Mouse (Mus musculus) kidney, embryonic 14.5 days (tissue): ENCODE results near the gene Sept10. TPM values are rescaled to one million over a fixed set of nuclear protein-coding genes. Genes with fewer than 3 reads are reported as not detected.

Experiments used
- ATAC-seq: fragments of 200-750 bp; cut with Nextera tagmentation; 2 replicates; pipeline ENCODE4 v1.8.0; 2017; ENCODE audit warnings: moderate number of reproducible peaks, mild to moderate bottlenecking, moderate TSS enrichment, moderate library complexity; ENCODE audit not compliant: low FRiP score, low TSS enrichment
- H3K27ac ChIP-seq: fragments of 300-500 bp; sonication (generic); 2 replicates; pipeline ENCODE4 v1.5.1; 2014; ENCODE audit warnings: low read depth, mild to moderate bottlenecking, low read length, moderate library complexity, mixed read lengths
- H3K27me3 ChIP-seq: fragments of 300-500 bp; sonication (generic); 2 replicates; pipeline ENCODE4 v1.6.1; 2014; ENCODE audit warnings: mild to moderate bottlenecking, low read length; ENCODE audit not compliant: control insufficient read depth, insufficient read depth
- H3K36me3 ChIP-seq: fragments of 300-500 bp; sonication (generic); 2 replicates; pipeline ENCODE4 v1.6.1; 2014; ENCODE audit warnings: low read length, mixed read lengths; ENCODE audit not compliant: control insufficient read depth, insufficient read depth
- H3K4me1 ChIP-seq: fragments of 300-500 bp; sonication (generic); 2 replicates; pipeline ENCODE4 v1.6.1; 2014; ENCODE audit warnings: low read length, mixed read lengths; ENCODE audit not compliant: control insufficient read depth, insufficient read depth
- H3K4me2 ChIP-seq: fragments of 300-500 bp; sonication (generic); replicated peaks from 2 replicates; pipeline ENCODE4 v1.6.1; 2014; ENCODE audit warnings: low read depth, mild to moderate bottlenecking, low read length
- H3K4me3 ChIP-seq: fragments of 300-500 bp; sonication (generic); 2 replicates; pipeline ENCODE4 v1.5.1; 2014; ENCODE audit warnings: mild to moderate bottlenecking, low read length
- H3K9ac ChIP-seq: fragments of 300-500 bp; sonication (generic); 2 replicates; pipeline ENCODE4 v1.6.1; 2014; ENCODE audit warnings: low read depth, mild to moderate bottlenecking, low read length, moderate library complexity
- H3K9me3 ChIP-seq: fragments of 300-500 bp; sonication (generic); 2 replicates; pipeline ENCODE4 v1.6.1; 2016; ENCODE audit warnings: low read length; ENCODE audit not compliant: control insufficient read depth
- WGBS: fragments of 180-500 bp; shearing (Covaris S2); extraction: QIAGEN DNeasy Blood & Tissue Kit; methylation state at CpG from one replicate; pipeline ENCODE4 v1.1.7; 2014; 5-methylcytosine and 5-hydroxymethylcytosine counted together
- polyA plus RNA-seq: library from polyadenylated mRNA; unstranded; fragments of >200 nt; fragmentation: Nextera tagmentation; extraction: Ambion mirVana; gene quantifications from 2 replicates; pipeline ENCODE4 v1.2.1, GENCODE M21; 2014

Gene Sept10
- polyA plus RNA-seq, 1 experiment from 2014 or later = 55.8 TPM

DNA sequence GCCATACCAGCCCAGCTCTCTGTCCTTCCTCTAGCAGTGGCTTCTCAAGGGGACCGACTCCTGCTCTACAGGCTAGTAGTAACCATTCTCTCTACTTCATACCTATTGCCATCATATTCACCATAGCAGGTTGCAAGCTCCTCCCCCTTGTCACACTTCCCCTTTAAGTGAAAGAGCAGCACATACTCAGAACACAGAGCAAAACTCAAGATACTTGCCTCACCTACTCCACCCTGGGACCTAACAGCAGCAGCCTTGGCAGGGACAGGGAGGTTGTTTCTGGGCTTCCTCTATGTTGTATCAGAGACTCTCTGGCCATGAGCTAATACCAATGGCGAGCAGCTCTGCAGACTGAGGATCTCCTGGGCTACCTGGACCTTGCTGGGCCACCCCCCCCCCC lies 96.2 kb downstream of the Sept10 start:
- ATAC-seq = no peak
- Histone ChIP-seq H3K27ac (no peak overlapping the region), H3K27me3 (no peaks in the 10 kb centered on the region), H3K4me2 (no peak overlapping the region), H3K4me1 (no peaks in the 10 kb centered on the region), H3K9ac (no peak overlapping the region), H3K4me3 (no peak overlapping the region), H3K9me3 (no peaks in the 10 kb centered on the region), H3K36me3 (no peaks in the 10 kb centered on the region)
- WGBS = 88% methylated on average over 2 of the region's 2 CpGs

DNA sequence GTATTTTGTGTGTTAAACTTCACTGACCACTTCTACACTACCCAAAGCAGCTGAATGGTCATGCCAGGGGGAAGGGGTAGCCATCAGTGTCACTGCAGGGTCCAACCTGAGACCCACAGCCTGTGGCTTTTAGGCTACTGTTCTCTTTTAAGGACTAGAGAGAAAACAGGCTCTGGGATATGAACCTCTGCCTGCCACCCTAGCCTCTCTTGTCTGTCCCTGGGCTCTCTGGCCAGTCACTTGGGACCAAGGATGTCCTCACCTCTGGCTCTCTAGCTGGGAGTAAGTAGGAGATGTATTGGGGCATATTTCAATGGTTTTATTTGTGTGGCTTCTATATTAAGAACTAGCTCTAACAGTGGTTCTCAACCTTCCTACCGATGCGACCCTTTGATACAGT lies 101.8 kb downstream of the Sept10 start:
- Histone ChIP-seq H3K9ac (no peak overlapping the region), H3K27me3 (no peaks in the 10 kb centered on the region), H3K4me3 (no peak overlapping the region), H3K4me1 (no peaks in the 10 kb centered on the region), H3K36me3 (no peaks in the 10 kb centered on the region), H3K27ac (no peak overlapping the region), H3K9me3 (no peaks in the 10 kb centered on the region), H3K4me2 (no peak overlapping the region)
- WGBS = 90% methylated on average over 2 of the region's 2 CpGs
- ATAC-seq = no peak

DNA sequence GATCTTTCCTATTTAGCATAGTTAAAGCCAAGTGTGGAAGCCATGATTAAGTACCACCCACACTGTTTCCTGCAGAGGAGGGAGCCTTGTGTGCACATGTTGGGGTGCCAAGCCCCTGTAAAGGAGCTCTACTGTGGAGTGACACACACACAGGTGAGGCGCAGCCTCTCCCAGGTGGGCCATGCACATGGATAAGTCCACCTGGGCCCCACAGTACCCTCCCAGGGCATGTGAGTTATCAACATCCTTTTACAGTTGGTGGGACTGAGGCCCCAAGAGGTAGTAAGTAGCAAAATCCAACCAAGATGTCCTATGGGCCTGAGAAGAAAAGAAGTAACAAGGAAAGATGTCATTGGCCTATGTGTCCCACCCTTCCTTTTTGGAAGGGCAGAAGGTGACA lies 102.6 kb downstream of the Sept10 start:
- H3K27me3 ChIP-seq = no peaks in the 10 kb centered on the region
- no peak overlapping the region for H3K4me2 ChIP-seq
- no peaks in the 10 kb centered on the region for H3K9me3 ChIP-seq
- no peak for ATAC-seq
- 88% methylated on average over 1 of the region's 1 CpGs for WGBS
- H3K36me3 ChIP-seq = no peaks in the 10 kb centered on the region
- no peaks in the 10 kb centered on the region for H3K4me1 ChIP-seq
- H3K27ac ChIP-seq = no peak overlapping the region
- H3K4me3 ChIP-seq = no peak overlapping the region
- H3K9ac ChIP-seq = no peak overlapping the region

DNA sequence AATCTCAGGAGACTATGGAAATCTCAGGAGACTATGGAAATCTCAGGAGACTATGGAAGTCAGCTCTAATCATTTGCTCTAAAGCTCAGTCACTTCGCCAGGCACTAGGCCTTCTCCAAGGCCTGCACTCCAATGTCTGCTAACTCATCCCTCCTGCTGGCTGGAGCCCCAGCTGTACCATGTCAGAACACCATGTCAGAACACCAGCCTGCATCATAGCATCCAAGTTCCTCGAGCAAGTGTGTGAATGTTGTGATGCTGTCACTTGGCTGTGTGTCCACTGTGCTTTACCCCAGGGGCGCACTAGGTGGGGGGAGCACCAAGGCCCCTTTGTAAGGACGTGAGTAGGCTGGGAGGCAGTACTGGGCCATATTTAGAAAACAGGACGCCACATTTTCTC lies 104.1 kb downstream of the Sept10 start:
- Histone ChIP-seq H3K27me3 (no peaks in the 10 kb centered on the region), H3K36me3 (no peaks in the 10 kb centered on the region), H3K9ac (no peak overlapping the region), H3K4me3 (no peak overlapping the region), H3K4me1 (no peaks in the 10 kb centered on the region), H3K4me2 (no peak overlapping the region), H3K27ac (no peak overlapping the region), H3K9me3 (no peaks in the 10 kb centered on the region)
- WGBS = 75% methylated on average over 5 of the region's 5 CpGs
- no peak for ATAC-seq

DNA sequence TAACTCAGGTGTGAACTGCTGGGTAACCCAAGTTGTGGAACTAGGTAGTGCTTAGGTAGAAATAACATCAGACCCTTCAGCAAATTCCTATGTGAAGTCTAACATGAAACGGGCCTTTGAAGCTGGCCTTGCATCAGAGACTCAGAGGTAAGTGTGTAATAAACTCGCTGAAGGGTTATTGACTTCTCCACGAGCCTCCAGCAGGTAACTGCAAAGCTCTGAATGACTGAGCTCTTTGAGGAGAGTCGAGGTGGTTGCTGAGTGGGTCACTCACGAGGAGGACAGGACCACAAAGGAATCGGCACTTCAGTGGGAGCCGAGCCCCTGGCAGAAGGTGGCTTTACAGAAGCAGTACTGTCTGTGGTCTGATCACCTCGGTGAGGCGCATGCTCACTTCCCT lies 105.3 kb downstream of the Sept10 start:
- Histone ChIP-seq H3K4me2 (no peak overlapping the region), H3K27me3 (no peaks in the 10 kb centered on the region; the same call in 1 of the 2 replicates), H3K4me3 (no peak overlapping the region), H3K36me3 (no peaks in the 10 kb centered on the region), H3K4me1 (no peaks in the 10 kb centered on the region), H3K9ac (no peak overlapping the region), H3K27ac (no peak overlapping the region), H3K9me3 (no peaks in the 10 kb centered on the region)
- ATAC-seq = no peak
- 62% methylated on average over 9 of the region's 9 CpGs for WGBS

DNA sequence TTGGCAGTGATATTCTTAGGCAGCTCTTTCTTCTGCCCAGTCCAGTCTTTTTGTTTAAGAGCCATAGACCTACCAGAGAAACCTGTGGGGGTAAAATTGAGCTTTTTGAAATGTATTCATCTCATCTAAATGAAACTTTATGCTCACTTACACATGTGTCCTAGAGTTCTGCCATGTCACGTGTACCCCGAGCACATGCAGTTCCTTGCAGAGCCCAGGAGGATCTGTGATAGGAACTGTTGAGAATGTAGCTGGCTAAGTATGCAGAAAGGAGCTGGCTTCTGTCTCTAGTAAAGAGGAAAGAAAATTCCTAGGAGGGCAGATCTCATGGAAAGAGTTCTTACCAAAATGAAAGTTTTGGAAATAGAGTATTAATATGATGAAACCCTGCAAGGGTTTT lies 106.0 kb downstream of the Sept10 start:
- 92% methylated on average over 2 of the region's 2 CpGs for WGBS
- no peaks in the 10 kb centered on the region; the same call in 1 of the 2 replicates for H3K27me3 ChIP-seq
- no peak for ATAC-seq
- H3K9ac ChIP-seq = no peak overlapping the region
- H3K4me3 ChIP-seq = no peak overlapping the region
- no peaks in the 10 kb centered on the region for H3K36me3 ChIP-seq
- H3K9me3 ChIP-seq = no peaks in the 10 kb centered on the region
- H3K27ac ChIP-seq = no peak overlapping the region
- no peak overlapping the region for H3K4me2 ChIP-seq
- no peaks in the 10 kb centered on the region for H3K4me1 ChIP-seq

DNA sequence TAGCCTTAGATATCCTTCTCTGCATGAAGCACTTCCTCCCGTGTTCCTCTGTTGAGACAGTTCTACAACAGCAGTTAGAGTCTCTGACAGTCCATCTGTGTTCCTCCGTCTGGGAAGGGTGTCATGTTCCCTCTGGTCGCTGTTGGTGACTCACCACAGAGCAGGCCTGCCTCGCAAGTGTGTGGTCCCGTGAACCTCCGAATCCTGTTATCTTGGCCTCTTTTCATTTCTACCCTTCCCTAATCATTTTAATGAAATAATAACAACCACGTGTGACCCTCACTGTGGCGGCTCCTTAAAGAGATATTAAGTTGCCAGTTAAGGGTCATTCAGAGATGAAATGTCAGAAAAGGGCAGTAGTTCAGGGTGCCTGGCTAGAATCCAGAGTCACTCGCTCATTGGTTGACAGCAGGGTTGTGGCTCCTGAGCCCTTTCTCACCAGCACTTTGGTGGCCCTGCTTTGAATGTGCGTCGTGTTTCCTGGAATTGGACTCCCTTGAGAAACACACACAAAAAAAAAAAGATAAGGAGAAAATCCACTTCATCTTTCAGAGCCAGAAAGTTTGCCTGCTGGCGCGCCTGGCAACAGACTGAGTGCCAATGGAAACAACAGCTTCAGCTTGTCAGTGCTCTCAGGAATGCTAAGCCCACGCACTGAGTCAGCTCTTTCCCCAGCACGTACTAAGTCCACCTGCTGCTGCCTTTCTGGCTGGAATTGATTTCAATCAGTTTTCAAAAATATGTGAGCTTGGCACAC lies 106.9 kb downstream of the Sept10 start:
- H3K9me3 ChIP-seq = no peaks in the 10 kb centered on the region
- H3K4me3 ChIP-seq = no peak overlapping the region
- WGBS = 24% methylated on average over 15 of the region's 15 CpGs
- H3K27me3 ChIP-seq = no peaks in the 10 kb centered on the region; the same call in 1 of the 2 replicates
- no peaks in the 10 kb centered on the region for H3K4me1 ChIP-seq
- ATAC-seq = peak; percentile 49; the same call in 1 of the 2 replicates
- H3K27ac ChIP-seq = no peak overlapping the region
- no peak overlapping the region for H3K9ac ChIP-seq
- H3K36me3 ChIP-seq = no peaks in the 10 kb centered on the region
- H3K4me2 ChIP-seq = no peak overlapping the region

DNA sequence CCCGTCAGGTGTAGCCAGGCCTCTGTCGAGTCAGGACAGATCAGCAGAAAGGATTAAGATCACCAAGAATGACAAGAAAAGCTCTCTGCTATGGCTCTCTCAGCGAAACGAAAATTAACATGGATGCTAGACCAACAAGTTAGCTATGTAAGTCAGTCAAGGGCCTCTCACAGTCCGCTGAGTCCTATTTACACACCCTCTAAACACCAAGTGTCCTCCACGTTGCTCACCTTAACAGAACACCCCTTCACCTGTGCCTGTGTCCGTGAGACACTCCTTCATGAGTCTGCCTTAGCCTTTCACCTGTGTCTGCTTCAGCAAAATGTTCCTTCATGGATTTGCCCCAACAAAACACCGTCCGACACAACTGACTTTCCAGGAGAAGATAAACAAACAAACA lies 108.3 kb downstream of the Sept10 start:
- Histone ChIP-seq H3K9ac (no peak overlapping the region), H3K4me3 (no peak overlapping the region), H3K27me3 (no peaks in the 10 kb centered on the region; the same call in 1 of the 2 replicates), H3K4me1 (no peaks in the 10 kb centered on the region), H3K36me3 (no peaks in the 10 kb centered on the region), H3K4me2 (no peak overlapping the region), H3K9me3 (no peaks in the 10 kb centered on the region), H3K27ac (no peak overlapping the region)
- no peak for ATAC-seq
- WGBS = 87% methylated on average over 9 of the region's 9 CpGs

DNA sequence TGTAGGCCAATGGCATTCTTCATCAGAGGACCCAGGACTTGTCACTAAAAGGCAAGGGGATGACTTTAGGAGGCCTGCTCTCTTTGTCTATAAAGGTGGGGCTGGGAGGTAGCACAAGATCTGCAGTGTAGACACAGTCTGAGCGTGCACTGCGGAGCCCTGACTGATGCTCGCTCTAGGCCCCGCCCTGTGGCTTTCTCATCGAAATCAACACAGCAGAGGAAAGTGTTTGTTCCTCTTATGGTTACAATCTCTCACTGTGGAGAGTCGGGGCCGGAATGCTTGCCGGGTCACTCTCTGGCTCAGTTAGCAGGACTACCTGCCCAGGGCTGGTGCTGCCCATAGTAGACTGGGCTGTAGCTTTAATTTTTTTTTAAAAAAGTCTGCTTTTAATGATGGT lies 108.9 kb downstream of the Sept10 start:
- no peak for ATAC-seq
- WGBS = 92% methylated on average over 8 of the region's 8 CpGs
- Histone ChIP-seq H3K9ac (no peak overlapping the region), H3K27ac (no peak overlapping the region), H3K4me1 (no peaks in the 10 kb centered on the region), H3K27me3 (no peaks in the 10 kb centered on the region; the same call in 1 of the 2 replicates), H3K9me3 (no peaks in the 10 kb centered on the region), H3K36me3 (no peaks in the 10 kb centered on the region), H3K4me3 (no peak overlapping the region), H3K4me2 (no peak overlapping the region)
